Mouse (Mus musculus): Measurements from ENCODE around the gene Gpm6a. TPM values are rescaled to one million over a fixed set of nuclear protein-coding genes. Genes with fewer than 3 reads are reported as not detected.

Gpm6a gene
- polyA plus RNA-seq, 1 experiment from 2014 or later: 60.7 TPM

GRCm38 (mm10) chr8:55073481-55073880 lies 118.8 kb downstream of the Gpm6a start:
- no peaks in the 10 kb centered on the region for H3K36me3 ChIP-seq (ENCODE audit: control insufficient read depth, insufficient read depth, low read length)
- H3K4me2 ChIP-seq (ENCODE audit: low read depth): no peak overlapping the region
- WGBS: 94% methylated on average over 10 of the region's 10 CpGs
- DNase-seq (ENCODE audit: low spot score): no peak
- ATAC-seq (ENCODE audit: insufficient read depth, low FRiP score, low TSS enrichment): no peak
- H3K4me3 ChIP-seq (ENCODE audit: low read depth, low read length): no peak overlapping the region
- no peaks in the 10 kb centered on the region for H3K27me3 ChIP-seq (ENCODE audit: control insufficient read depth, insufficient read depth, low read length)
- H3K9me3 ChIP-seq (ENCODE audit: control insufficient read depth, low read length): no peaks in the 10 kb centered on the region
- H3K9ac ChIP-seq (ENCODE audit: low read length): no peak overlapping the region
- H3K27ac ChIP-seq (ENCODE audit: low read depth, low read length): no peak overlapping the region
- H3K4me1 ChIP-seq (ENCODE audit: control insufficient read depth, insufficient read depth, low read length): no peaks in the 10 kb centered on the region

GRCm38 (mm10) chr8:55102195-55102594 lies 147.6 kb downstream of the Gpm6a start:
- no peak overlapping the region for H3K27ac ChIP-seq (ENCODE audit: low read depth, low read length)
- DNase-seq (ENCODE audit: low spot score): no peak
- ATAC-seq (ENCODE audit: insufficient read depth, low FRiP score, low TSS enrichment): no peak
- no peak overlapping the region for H3K9ac ChIP-seq (ENCODE audit: low read length)
- H3K4me3 ChIP-seq (ENCODE audit: low read depth, low read length): no peak overlapping the region
- H3K27me3 ChIP-seq (ENCODE audit: control insufficient read depth, insufficient read depth, low read length): no peaks in the 10 kb centered on the region
- H3K9me3 ChIP-seq (ENCODE audit: control insufficient read depth, low read length): no peaks in the 10 kb centered on the region
- H3K36me3 ChIP-seq (ENCODE audit: control insufficient read depth, insufficient read depth, low read length): no peaks in the 10 kb centered on the region
- H3K4me1 ChIP-seq (ENCODE audit: control insufficient read depth, insufficient read depth, low read length): no peaks in the 10 kb centered on the region
- no peak overlapping the region for H3K4me2 ChIP-seq (ENCODE audit: low read depth)

- Histone ChIP-seq H3K4me3 (ENCODE audit: low read depth, low read length) (no peak overlapping the region), H3K9me3 (ENCODE audit: control insufficient read depth, low read length) (no peaks in the 10 kb centered on the region), H3K4me1 (ENCODE audit: control insufficient read depth, insufficient read depth, low read length) (no peaks in the 10 kb centered on the region), H3K4me2 (ENCODE audit: low read depth) (no peak overlapping the region), H3K27me3 (ENCODE audit: control insufficient read depth, insufficient read depth, low read length) (no peaks in the 10 kb centered on the region), H3K9ac (ENCODE audit: low read length) (no peak overlapping the region), H3K27ac (ENCODE audit: low read depth, low read length) (no peak overlapping the region), H3K36me3 (ENCODE audit: control insufficient read depth, insufficient read depth, low read length) (no peaks in the 10 kb centered on the region)
- ATAC-seq (ENCODE audit: insufficient read depth, low FRiP score, low TSS enrichment) (no peak), DNase-seq (ENCODE audit: low spot score) (no peak)
- 80% methylated on average over 2 of the region's 2 CpGs for WGBS
Observed at GRCm38 (mm10) chr8:55103065-55103464, 148.4 kb downstream of the Gpm6a start.

GRCm38 (mm10) chr8:55103891-55104481 lies 149.3 kb downstream of the Gpm6a start:
- Histone ChIP-seq H3K4me1 (ENCODE audit: control insufficient read depth, insufficient read depth, low read length) (no peaks in the 10 kb centered on the region), H3K27ac (ENCODE audit: low read depth, low read length) (no peak overlapping the region), H3K9me3 (ENCODE audit: control insufficient read depth, low read length) (no peaks in the 10 kb centered on the region), H3K9ac (ENCODE audit: low read length) (no peak overlapping the region), H3K4me2 (ENCODE audit: low read depth) (no peak overlapping the region), H3K4me3 (ENCODE audit: low read depth, low read length) (no peak overlapping the region), H3K27me3 (ENCODE audit: control insufficient read depth, insufficient read depth, low read length) (no peaks in the 10 kb centered on the region), H3K36me3 (ENCODE audit: control insufficient read depth, insufficient read depth, low read length) (no peaks in the 10 kb centered on the region)
- no peak for DNase-seq (ENCODE audit: low spot score)
- no peak for ATAC-seq (ENCODE audit: insufficient read depth, low FRiP score, low TSS enrichment)
- WGBS: 63% methylated on average over 3 of the region's 3 CpGs

Other genes starting within 250 kb of the Gpm6a start
- 2.9 and 3.7 TPM in 2 replicates for gene Wdr17, start 67.7 kb upstream of the Gpm6a start, polyA plus RNA-seq (2014; fragmentation: Nextera tagmentation; extraction: Ambion mirVana)